Mouse (Mus musculus) embryonic fibroblast, embryonic 13.5 days (primary cell): Measurements from ENCODE around the gene Macrod1.

Source experiments
- CTCF ChIP-seq: IDR thresholded peaks from 2 replicates; pipeline ENCODE4 v1.5.1; 2011; ENCODE audit warnings: mild to moderate bottlenecking, control low read depth, low read length, moderate library complexity, borderline replicate concordance; ENCODE audit not compliant: insufficient read depth
- POLR2A ChIP-seq: IDR thresholded peaks from 2 replicates; pipeline ENCODE4 v1.6.1; 2011; ENCODE audit warnings: low read depth, mild to moderate bottlenecking, control low read depth, low read length, moderate library complexity

DNA sequence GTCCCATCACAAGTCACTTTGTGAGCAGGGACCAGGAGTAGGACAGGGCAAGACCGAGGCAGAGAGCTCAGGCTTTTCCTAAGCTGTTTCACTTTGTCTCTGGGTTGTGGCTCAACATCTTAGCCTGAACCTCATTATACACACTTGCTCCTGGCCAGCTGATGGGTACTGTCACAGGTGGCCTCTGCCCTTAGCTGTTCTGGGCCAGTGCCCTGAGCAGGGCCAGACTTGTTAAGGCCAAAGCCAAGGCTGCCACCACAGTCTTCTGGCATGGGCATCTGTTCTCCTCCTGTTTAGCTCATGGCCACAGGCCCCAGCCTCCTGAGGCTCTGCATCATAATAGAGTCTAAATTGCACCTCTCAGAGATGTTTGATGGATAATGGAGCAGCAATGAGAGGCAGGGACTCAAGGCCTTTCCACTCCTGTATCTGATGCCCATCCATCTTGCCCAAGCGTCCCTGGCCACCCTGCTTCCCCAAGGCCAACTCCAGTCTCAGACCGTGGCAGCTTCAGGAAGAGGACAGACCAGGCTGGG is 43.1 kb downstream of the Macrod1 start:
- TF ChIP-seq CTCF: no peak
- TF ChIP-seq POLR2A: no peak
